Mouse (Mus musculus) neural tube, embryonic 11.5 days (tissue): Measurements from ENCODE around the gene Rhbdd2. TPM values are rescaled to one million over a fixed set of nuclear protein-coding genes. Genes with fewer than 3 reads are reported as not detected.
A peak's percentile ranks its signal among the peaks of the same experiment; 100 is the strongest.

Experiments used
- ATAC-seq: fragments of 200-750 bp; cut with Nextera tagmentation; 2 replicates; pipeline ENCODE4 v1.8.0; 2017; ENCODE audit warnings: moderate number of reproducible peaks, mild to moderate bottlenecking, moderate TSS enrichment, moderate library complexity; ENCODE audit not compliant: insufficient read depth, low FRiP score, low TSS enrichment
- DNase-seq: peaks from one replicate; pipeline ENCODE4 v3.0.0-alpha.2; 2015; ENCODE audit warnings: low spot score
- H3K27ac ChIP-seq: fragments of 300-500 bp; sonication (generic); 2 replicates; pipeline ENCODE4 v1.5.1; 2014; ENCODE audit warnings: low read depth, mild to moderate bottlenecking, low read length
- H3K27me3 ChIP-seq: fragments of 300-500 bp; sonication (generic); 2 replicates; pipeline ENCODE4 v1.6.1; 2014; ENCODE audit warnings: mild to moderate bottlenecking, low read length, mixed read lengths; ENCODE audit not compliant: control insufficient read depth, insufficient read depth
- H3K36me3 ChIP-seq: fragments of 300-500 bp; sonication (generic); 2 replicates; pipeline ENCODE4 v1.6.1; 2014; ENCODE audit warnings: mild to moderate bottlenecking, low read length, moderate library complexity, mixed read lengths; ENCODE audit not compliant: control insufficient read depth, insufficient read depth
- H3K4me1 ChIP-seq: fragments of 300-500 bp; sonication (generic); 2 replicates; pipeline ENCODE4 v1.6.1; 2014; ENCODE audit warnings: low read length, mixed read lengths; ENCODE audit not compliant: control insufficient read depth, insufficient read depth
- H3K4me2 ChIP-seq: fragments of 300-500 bp; sonication (generic); 2 replicates; pipeline ENCODE4 v1.6.1; 2014; ENCODE audit warnings: low read depth, mild to moderate bottlenecking, moderate library complexity
- H3K4me3 ChIP-seq: fragments of 300-500 bp; sonication (generic); 2 replicates; pipeline ENCODE4 v1.5.1; 2014; ENCODE audit warnings: low read depth, low read length
- H3K9ac ChIP-seq: fragments of 300-500 bp; sonication (generic); 2 replicates; pipeline ENCODE4 v1.6.1; 2014; ENCODE audit warnings: mild to moderate bottlenecking, low read length
- H3K9me3 ChIP-seq: fragments of 300-500 bp; sonication (generic); 2 replicates; pipeline ENCODE4 v1.6.1; 2016; ENCODE audit warnings: low read length; ENCODE audit not compliant: control insufficient read depth
- WGBS: fragments of 180-500 bp; shearing (Covaris S2); extraction: QIAGEN DNeasy Blood & Tissue Kit; methylation state at CpG from one replicate; pipeline ENCODE4 v1.1.7; 2014; 5-methylcytosine and 5-hydroxymethylcytosine counted together
- polyA plus RNA-seq: library from polyadenylated mRNA; unstranded; fragments of >200 nt; fragmentation: Nextera tagmentation; extraction: Ambion mirVana; gene quantifications from 2 replicates; pipeline ENCODE4 v1.2.1, GENCODE M21; 2014

The Rhbdd2 gene
- polyA plus RNA-seq, 1 experiment from 2014 or later = 66.6 TPM

DNA sequence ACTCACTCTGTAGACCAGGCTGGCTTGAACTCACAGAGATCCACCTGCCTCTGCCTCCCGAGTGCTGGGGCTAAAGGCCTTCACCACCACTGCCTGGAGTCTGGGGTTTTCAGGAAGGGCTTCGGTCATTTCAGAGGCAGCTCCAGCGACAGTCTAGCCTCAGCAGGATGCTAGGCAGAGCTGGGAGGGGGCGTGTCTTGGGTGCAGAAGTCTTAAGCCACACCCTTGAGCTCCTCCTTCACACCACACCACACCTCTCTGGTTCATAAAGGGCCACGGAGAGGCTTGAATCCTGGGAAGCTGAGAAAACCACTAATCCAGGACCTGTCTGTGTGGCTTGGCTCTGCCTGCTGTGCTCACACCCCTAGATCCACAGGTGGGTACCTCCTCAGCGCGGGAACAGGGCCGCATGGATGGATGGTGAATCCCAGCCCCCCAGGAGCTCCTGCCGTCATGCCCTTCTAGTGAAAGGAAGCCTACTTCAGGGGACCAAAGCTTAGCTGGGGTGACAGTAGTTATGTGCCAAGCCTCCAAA, 37.4 kb downstream of the Rhbdd2 start, which contains the start of gene Por:
Por (plus strand) TSS at position 293 of the 535 bp plus-strand sequence.
- Histone ChIP-seq H3K4me1 (peaks cover 8% of the 10 kb centered on the region), H3K27me3 (no peaks in the 10 kb centered on the region), H3K4me2 (no peak within 1 kb of the TSS), H3K9me3 (no peaks in the 10 kb centered on the region), H3K9ac (no peak within 1 kb of the TSS), H3K27ac (no peak within 1 kb of the TSS), H3K4me3 (no peak within 1 kb of the TSS), H3K36me3 (no peaks in the 10 kb centered on the region)
- no peak for DNase-seq
- 19% methylated on average over 9 of the region's 9 CpGs for WGBS
- no peak for ATAC-seq

DNA sequence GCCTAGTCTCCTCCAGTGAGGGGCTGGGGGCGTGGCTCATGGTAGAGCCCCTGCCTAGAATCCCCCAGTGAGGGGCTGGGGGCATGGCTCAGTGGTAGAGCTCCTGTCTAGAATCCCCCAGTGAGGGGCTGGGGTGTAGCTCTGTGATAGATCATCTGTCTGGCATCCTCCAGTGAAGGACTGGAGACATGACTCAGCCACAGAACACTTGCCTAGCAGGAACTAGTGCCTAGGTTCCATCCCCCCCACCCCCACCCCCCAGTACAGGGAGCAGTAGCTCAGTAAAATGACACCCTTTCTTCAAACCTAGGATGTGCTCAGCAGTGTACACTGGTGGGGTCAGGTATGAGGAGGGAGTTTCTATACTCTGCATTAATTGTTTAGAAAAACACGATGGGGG, 38.5 kb downstream of the Rhbdd2 start:
- no peak for ATAC-seq

GRCm38 (mm10) chr5:135672509-135672908, 40.1 kb downstream of the Rhbdd2 start:
- Histone ChIP-seq H3K9ac (no peak overlapping the region), H3K27me3 (no peaks in the 10 kb centered on the region), H3K4me3 (no peak overlapping the region), H3K4me1 (peaks cover 16% of the 10 kb centered on the region), H3K27ac (no peak overlapping the region), H3K9me3 (no peaks in the 10 kb centered on the region), H3K4me2 (no peak overlapping the region), H3K36me3 (no peaks in the 10 kb centered on the region)
- DNase-seq (no peak), ATAC-seq (no peak)
- 85% methylated on average over 3 of the region's 4 CpGs for WGBS

More for the DNA sequence above, 38.5 kb downstream of the Rhbdd2 start:
- Histone ChIP-seq H3K9ac (no peak overlapping the region), H3K27ac (no peak overlapping the region), H3K4me1 (peaks cover 16% of the 10 kb centered on the region), H3K4me3 (no peak overlapping the region), H3K4me2 (no peak overlapping the region), H3K9me3 (no peaks in the 10 kb centered on the region), H3K36me3 (no peaks in the 10 kb centered on the region), H3K27me3 (no peaks in the 10 kb centered on the region)
- 78% methylated on average over 2 of the region's 2 CpGs for WGBS
- no peak for DNase-seq

- ATAC-seq (no peak), DNase-seq (no peak)
- no peaks in the 10 kb centered on the region for H3K9me3 ChIP-seq
- no peaks in the 10 kb centered on the region for H3K36me3 ChIP-seq
- 63% methylated on average over 5 of the region's 5 CpGs for WGBS
- H3K27me3 ChIP-seq = no peaks in the 10 kb centered on the region
- no peak overlapping the region for H3K9ac ChIP-seq
- H3K4me2 ChIP-seq = no peak overlapping the region
- H3K4me3 ChIP-seq = no peak overlapping the region
- H3K27ac ChIP-seq = no peak overlapping the region
- H3K4me1 ChIP-seq = peaks cover 16% of the 10 kb centered on the region
Measured at GRCm38 (mm10) chr5:135672980-135673379, 40.6 kb downstream of the Rhbdd2 start.

- Histone ChIP-seq H3K36me3 (no peaks in the 10 kb centered on the region), H3K4me2 (no peak overlapping the region; the same call in 1 of the 2 replicates), H3K27me3 (no peaks in the 10 kb centered on the region), H3K4me3 (no peak overlapping the region), H3K9me3 (no peaks in the 10 kb centered on the region), H3K27ac (peak overlapping the region; percentile 36), H3K4me1 (peaks cover 16% of the 10 kb centered on the region), H3K9ac (no peak overlapping the region)
- ATAC-seq (peak; percentile 79), DNase-seq (peak; percentile 59)
- WGBS = 9% methylated on average over 3 of the region's 3 CpGs
Measured at GRCm38 (mm10) chr5:135674349-135674775, 41.9 kb downstream of the Rhbdd2 start.

DNA sequence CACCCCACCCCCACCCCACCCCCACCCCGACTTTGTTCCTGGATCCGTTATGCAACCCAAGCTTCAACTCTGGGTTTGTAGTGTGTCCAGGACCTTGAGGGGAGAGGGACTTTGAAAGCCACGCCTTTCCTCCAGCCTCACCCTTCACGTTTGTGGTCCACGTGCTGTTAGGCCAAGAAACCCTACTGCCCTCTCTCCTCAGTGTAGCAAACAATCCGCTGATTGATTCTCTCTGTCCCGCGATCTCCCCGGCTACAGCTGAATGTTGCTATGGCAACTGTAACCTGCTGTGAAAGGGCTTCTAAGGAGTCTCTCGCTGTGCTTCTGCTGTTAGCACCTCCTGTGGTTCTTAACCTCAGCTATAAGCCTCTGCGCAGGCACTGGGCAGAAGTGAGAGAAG, 42.4 kb downstream of the Rhbdd2 start:
- H3K27ac ChIP-seq = peak overlapping the region; percentile 24
- ATAC-seq = peak; percentile 92
- H3K36me3 ChIP-seq = no peaks in the 10 kb centered on the region
- H3K4me2 ChIP-seq = peak overlapping the region; percentile 30
- H3K9me3 ChIP-seq = no peaks in the 10 kb centered on the region
- no peaks in the 10 kb centered on the region for H3K27me3 ChIP-seq
- WGBS = under 1% methylated on average over 11 of the region's 11 CpGs
- peaks cover 16% of the 10 kb centered on the region for H3K4me1 ChIP-seq
- H3K9ac ChIP-seq = peak overlapping the region; percentile 19; the same call in 1 of the 2 replicates
- peak; percentile 84 for DNase-seq
- H3K4me3 ChIP-seq = no peak overlapping the region

GRCm38 (mm10) chr5:135676696-135677095, 44.3 kb downstream of the Rhbdd2 start:
- WGBS = 82% methylated on average over 3 of the region's 3 CpGs
- no peak overlapping the region for H3K27ac ChIP-seq
- DNase-seq (no peak), ATAC-seq (no peak)
- H3K9ac ChIP-seq = no peak overlapping the region
- no peaks in the 10 kb centered on the region for H3K27me3 ChIP-seq
- H3K9me3 ChIP-seq = no peaks in the 10 kb centered on the region
- no peaks in the 10 kb centered on the region for H3K36me3 ChIP-seq
- peaks cover 16% of the 10 kb centered on the region for H3K4me1 ChIP-seq
- no peak overlapping the region for H3K4me3 ChIP-seq
- no peak overlapping the region for H3K4me2 ChIP-seq

DNA sequence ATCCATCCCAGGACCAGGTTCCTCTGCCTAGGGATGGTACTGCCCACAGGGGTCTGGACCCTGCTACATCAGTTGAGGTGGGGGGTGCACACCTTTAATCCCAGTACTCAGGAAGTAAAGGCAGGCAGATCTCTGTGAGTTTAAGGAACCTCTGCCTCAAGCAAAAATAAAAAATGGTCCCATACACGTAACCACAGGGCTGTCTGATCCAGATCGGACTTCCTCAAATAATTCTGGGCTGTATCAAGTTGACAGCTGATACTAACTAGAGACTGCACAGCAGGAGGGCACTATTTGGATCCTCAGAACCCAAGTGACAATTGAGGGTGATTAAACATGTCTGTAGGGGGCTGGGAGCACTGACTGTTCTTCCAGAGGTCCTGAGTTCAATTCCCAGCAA, 44.8 kb downstream of the Rhbdd2 start:
- Histone ChIP-seq H3K4me1 (peaks cover 16% of the 10 kb centered on the region), H3K4me3 (no peak overlapping the region), H3K27ac (no peak overlapping the region), H3K9me3 (no peaks in the 10 kb centered on the region), H3K27me3 (no peaks in the 10 kb centered on the region), H3K9ac (no peak overlapping the region), H3K36me3 (no peaks in the 10 kb centered on the region), H3K4me2 (no peak overlapping the region)
- no peak for ATAC-seq
- DNase-seq = no peak
- WGBS = 87% methylated on average over 2 of the region's 2 CpGs

GRCm38 (mm10) chr5:135678481-135678880, 46.1 kb downstream of the Rhbdd2 start:
- ATAC-seq (no peak), DNase-seq (no peak)
- no peak overlapping the region for H3K4me2 ChIP-seq
- H3K9me3 ChIP-seq = no peaks in the 10 kb centered on the region
- no peaks in the 10 kb centered on the region for H3K36me3 ChIP-seq
- H3K27ac ChIP-seq = no peak overlapping the region
- H3K27me3 ChIP-seq = no peaks in the 10 kb centered on the region
- H3K4me1 ChIP-seq = peaks cover 16% of the 10 kb centered on the region
- H3K9ac ChIP-seq = no peak overlapping the region
- 94% methylated on average over 6 of the region's 6 CpGs for WGBS
- H3K4me3 ChIP-seq = no peak overlapping the region
